Mouse (Mus musculus): ENCODE results near the gene Pdhx.
A peak's percentile ranks its signal among the peaks of the same experiment; 100 is the strongest.

Pdhx gene

GRCm38 (mm10) chr2:103073219-103073982 is at the start of gene Pdhx, which contains the start of gene Apip:
Pdhx (minus strand) TSS chr2:103073513.
Apip (plus strand) TSS chr2:103073675.
- DNase-seq (ENCODE audit: low read depth, low spot score) = peak; percentile 99

GRCm38 (mm10) chr2:103119197-103119854 is 46.0 kb upstream of the Pdhx start:
- no peak for DNase-seq (ENCODE audit: low read depth, low spot score)

DNA sequence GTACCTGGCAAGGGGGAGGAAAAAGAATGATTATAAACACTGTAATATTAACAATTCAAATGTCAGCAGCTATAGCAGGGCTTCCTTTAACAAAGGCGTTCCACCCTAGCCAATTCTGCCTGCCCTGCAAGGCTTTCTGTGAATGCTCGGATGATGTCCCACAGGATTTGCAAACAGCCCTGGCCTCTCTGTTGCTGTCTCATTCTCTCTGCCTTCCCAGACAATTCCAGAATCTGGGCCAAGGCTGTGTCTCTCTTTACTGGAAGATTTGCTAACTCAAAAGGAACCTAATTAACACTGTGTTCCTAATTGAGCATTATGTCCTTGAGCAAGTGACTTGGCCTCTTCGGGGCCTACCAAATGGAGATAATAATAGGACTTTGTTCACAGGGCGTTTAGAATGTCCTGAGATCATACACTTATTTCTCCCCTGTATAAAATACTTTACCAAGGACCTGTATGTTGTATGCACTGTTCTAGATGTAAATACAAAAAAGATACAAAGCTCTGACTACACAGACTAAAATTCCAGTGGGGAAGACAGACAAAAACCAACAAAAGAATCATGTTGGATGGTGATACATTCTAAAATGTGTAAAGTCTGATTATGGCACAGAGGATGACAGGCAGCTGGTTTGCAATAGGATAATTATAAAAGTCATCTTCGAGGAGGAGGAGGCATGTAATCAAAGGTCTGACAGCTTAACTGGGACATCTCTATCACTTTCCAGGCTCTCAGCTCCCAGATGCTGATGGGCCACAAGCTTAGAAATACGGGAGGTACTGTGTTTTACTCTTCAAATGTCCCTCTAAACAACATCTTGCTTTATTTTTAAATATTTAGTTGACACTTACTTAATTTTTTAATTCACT is 45.2 kb upstream of the Pdhx start:
- no peak for DNase-seq (ENCODE audit: low read depth, low spot score)

DNA sequence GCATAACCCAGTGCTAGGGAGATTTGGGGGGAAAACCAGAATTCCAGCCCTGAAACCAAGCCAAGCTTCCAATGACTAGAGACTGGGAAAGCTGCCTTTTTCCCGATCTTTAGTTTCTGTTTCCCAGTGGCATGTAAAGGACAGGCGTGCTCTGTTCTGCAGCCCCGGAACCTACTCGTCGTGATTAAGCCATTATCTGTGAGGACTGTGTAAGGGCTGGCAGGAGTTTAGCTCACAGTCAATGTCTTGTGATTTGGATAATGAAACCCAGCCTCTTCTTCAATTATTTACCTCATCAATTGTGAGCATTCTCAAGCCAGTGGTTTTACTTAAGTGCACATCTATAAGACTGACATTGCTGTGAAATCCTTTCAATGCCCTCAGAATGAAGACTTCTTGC is 43.9 kb upstream of the Pdhx start:
- DNase-seq (ENCODE audit: low read depth, low spot score) = no peak

- DNase-seq (ENCODE audit: low read depth, low spot score) = peak; percentile 28
Observed at GRCm38 (mm10) chr2:103111669-103112068, 38.4 kb upstream of the Pdhx start.

DNA sequence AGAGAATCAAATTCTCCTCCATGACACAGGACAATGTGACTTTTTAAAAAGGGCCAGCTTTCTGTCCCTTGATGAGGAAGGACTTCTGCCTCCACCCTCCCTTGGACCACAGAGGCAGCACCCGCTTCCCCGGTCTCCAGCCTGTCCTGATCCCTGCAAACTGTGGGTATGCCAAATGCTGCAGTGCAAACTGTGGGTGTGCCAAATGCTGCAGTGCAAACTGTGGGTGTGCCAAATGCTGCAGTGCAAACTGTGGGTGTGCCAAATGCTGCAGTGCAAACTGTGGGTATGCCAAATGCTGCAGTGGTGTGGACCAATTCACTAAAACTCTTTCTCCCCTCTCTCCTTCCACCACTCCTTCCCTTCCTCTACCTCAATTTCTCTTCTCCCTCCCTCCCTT is 32.9 kb upstream of the Pdhx start:
- no peak for DNase-seq (ENCODE audit: low read depth, low spot score)

DNA sequence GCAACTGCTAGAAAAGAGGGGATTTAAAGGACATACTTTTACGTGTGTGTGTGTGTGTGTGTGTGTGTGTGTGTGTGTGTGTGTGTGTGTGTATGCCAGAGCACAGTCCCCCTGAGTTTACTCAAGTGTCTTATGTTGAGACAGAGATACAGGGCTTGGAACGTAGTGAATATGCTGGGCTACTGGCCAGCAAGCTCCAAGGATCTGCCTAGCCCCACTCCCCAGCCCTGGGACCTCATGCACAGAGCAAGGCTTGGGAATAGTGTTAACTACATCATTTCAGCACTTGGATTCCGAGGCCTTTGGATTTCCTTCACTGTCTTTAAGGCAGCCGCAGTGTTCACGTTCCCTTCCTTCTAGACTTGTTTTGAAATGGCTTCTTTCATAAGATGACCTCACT is 29.3 kb upstream of the Pdhx start:
- no peak for DNase-seq (ENCODE audit: low read depth, low spot score)

DNA sequence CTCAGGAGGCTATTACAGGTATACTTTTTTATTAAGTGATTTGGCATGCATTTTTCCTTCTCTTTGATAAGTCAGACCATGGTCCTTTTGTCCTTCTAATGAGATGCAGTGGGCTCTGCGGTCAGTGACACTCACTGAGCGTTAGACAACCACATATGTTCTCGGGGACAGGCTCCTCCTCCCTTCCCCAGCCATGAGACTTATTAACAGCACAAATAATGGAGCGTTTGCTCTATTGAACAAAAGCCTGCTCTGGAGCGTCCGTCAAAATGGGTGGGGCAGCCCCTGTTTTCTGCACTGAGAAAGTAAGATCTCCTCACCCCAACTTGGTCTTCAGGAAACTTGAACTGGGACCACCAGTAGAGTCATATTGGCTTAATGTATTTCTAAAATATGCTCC is 16.2 kb upstream of the Pdhx start:
- no peak for DNase-seq (ENCODE audit: low read depth, low spot score)

- DNase-seq (ENCODE audit: low read depth, low spot score) = peak; percentile 18
Observed at GRCm38 (mm10) chr2:103088099-103088498, 14.8 kb upstream of the Pdhx start.

- peak; percentile 43 for DNase-seq (ENCODE audit: low read depth, low spot score)
Observed at GRCm38 (mm10) chr2:103086432-103086831, 13.1 kb upstream of the Pdhx start.

DNA sequence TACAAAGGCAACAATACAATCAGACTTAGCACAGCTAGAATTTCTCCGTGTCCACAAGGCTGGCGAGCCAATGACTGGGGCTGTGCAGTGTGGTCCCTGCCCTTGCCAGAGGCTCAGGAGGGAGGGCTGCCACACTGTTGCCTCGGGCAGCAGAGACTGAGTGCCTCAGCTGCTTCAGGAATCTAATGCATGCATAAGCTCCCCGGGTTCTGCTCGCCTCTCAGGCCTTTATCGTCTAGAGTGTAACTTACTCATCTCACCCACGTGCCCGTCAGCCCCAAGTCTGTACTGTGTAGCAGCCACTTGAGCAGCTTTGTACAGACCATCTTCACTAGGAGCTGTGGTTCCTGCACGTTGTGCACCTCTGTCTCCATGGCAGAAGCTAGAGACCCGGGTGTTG is 12.3 kb upstream of the Pdhx start:
- DNase-seq (ENCODE audit: low read depth, low spot score) = no peak

GRCm38 (mm10) chr2:103084451-103084850 is 11.1 kb upstream of the Pdhx start:
- DNase-seq (ENCODE audit: low read depth, low spot score) = no peak

DNA sequence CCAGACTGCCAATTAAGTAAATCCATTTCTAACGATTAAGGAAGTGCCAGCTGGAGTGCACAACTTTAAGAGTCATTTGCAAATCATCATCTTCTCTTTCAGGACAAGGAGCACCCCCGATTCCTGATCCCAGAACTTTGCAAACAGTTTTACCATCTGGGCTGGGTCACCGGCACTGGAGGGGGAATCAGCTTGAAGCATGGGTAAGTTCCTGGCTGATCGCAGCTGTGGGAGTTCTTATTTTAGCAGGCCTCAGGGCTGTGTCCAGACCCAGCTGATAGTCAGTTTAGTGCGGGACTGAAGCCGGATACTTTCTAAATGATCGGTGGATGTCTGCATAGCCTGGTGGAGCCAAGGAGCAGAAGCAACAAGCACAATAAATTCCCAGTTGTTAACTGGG is 9.5 kb upstream of the Pdhx start:
- DNase-seq (ENCODE audit: low read depth, low spot score) = no peak

DNA sequence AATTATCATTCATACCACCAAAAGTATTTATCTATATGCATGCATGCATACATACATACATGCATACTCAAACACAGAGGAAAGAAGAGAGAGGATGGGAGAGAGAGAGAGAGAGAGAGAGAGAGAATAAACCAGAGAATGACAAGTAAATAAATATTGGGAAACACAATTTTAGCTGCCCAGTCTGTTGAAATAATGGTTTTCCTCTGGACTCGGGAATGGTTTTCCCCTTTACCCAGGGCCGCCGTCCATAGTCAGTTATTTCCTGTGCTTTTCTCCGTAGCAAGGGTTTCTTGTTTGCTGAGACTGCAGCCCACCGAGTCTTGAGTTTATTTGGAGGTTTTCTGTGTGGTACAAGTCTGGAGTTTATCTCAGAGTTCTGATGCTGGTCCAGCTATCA is 8.4 kb upstream of the Pdhx start:
- no peak for DNase-seq (ENCODE audit: low read depth, low spot score)

- DNase-seq (ENCODE audit: low read depth, low spot score) = no peak
Observed at GRCm38 (mm10) chr2:103081117-103081516, 7.8 kb upstream of the Pdhx start.

GRCm38 (mm10) chr2:103070586-103070985 is 2.7 kb downstream of the Pdhx start:
- DNase-seq (ENCODE audit: low read depth, low spot score) = no peak

DNA sequence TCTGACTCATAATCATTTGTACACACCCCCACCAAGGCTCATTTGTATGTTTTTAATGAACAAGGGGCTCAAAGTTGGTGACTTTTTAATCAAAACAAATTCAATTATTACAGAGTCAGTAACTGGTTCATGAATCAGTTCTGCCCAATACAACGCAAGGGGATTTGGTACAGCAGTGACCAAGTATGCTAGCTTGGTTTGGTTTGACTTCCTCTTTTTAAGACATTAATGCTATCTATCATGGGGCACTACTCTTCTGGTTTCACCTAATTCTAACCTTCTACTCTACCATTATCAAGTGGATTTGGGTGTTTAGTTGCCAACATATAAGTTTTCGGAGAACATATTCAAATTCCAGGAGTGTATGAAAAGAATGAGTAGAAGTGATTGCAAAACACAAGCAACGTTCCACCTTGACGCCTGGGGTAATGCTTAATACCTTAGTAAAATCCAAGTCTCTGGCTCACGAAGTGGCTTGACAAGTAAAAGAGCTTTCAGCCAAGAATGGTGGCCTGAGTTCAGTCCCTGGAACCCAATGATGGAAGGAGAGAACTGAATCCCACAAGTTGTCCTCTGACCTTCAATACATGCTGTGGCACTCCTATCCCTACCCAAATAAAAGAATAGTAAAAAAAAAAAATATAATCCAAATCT is 3.4 kb downstream of the Pdhx start:
- DNase-seq (ENCODE audit: low read depth, low spot score) = no peak

DNA sequence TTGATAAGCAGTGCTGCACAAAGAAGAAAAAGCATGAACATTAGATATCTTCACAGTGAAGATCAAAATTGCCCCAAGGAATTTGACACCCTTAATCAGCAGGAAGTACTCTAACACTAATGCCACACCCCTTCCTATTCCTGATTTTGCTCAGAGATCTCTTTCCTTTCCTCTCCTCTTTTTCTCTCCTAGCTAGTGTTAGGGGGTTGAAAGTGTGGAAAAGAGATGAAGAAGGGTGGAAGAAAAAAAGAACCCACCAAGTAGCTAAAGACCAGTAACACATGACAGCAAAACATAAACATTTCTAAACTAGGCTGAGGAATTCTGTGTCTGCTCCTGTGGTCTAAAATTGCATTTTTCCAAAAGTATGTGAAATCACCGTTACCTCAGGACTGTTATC is 4.7 kb downstream of the Pdhx start:
- no peak for DNase-seq (ENCODE audit: low read depth, low spot score)

DNA sequence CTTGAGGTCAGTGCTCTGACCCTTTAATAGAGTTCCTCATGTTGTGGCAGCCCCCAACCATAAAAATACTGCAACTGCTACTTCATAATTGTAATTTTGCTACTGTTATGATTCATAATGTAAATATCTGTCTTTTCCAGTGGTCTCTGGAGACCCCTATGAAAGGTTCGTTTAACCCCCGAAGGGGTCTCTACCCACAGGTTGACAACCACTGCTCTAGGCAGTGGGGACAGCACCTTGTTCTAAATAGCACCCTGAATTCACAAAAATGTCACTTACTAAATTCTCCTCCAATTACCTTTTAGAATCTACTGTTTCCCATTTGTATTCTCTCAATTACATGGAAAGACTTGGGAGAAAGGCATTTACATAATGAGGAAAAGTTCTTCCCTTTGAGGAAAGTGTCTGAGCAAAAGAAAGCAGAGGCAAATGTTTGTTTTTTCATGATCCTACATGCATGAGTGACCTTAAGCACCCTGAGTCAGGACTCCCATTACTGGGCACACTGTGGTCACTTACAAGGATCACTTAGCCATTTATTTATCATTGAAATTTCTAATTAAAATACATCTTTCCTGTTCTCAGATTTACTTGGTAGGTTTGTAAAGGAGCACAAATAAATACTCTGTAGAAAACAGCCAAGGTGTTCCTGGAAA is 5.6 kb downstream of the Pdhx start:
- no peak for DNase-seq (ENCODE audit: low read depth, low spot score)

- no peak for DNase-seq (ENCODE audit: low read depth, low spot score)
Observed at GRCm38 (mm10) chr2:103066683-103067551, 6.4 kb downstream of the Pdhx start.

All from mesoderm, embryonic 11.5 days (tissue).